Mouse (Mus musculus) frontal cortex, adult 2 months (tissue): ENCODE data around the gene Swsap1. TPM values are rescaled to one million over a fixed set of nuclear protein-coding genes. Genes with fewer than 3 reads are reported as not detected.
A peak's percentile ranks its signal among the peaks of the same experiment; 100 is the strongest.

Experiments used
- DNase-seq, 2 experiments: peaks; one replicate each; pipeline ENCODE4 v3.0.0; 2022; ENCODE audit warnings: low spot score in 1 of 2; ENCODE audit errors: extremely low spot score in 1 of 2
- polyA plus RNA-seq: library from polyadenylated mRNA; depleted of rRNA; stranded (reverse); fragments of >200 nt; gene quantifications from 2 replicates; pipeline ENCODE4 v1.2.3, GENCODE M21; 2012; rRNA removed

Gene Swsap1
- polyA plus RNA-seq, 1 experiment, result 10.1 TPM

DNA sequence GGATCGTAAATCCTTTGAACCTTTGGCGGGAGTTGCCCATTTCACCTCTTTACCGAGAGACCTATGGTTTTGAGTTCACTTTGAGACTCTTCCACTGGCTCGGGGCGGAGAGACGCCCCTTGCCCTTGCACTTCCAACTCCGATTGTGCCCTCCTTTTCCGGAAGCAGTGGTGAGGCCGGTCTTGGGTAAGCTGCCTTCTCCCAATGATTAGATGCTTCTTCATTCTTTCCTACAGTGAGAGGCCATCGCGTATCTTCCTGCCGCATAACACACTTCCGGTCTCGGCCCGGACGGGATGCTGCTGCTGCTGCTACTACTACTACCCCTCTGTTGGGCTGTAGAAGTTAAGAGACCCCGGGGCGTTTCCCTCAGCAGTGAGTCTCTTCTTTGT lies 47.6 kb downstream of the Swsap1 start:
- DNase-seq, result peak in 1 of 2 experiments; percentile 56

DNA sequence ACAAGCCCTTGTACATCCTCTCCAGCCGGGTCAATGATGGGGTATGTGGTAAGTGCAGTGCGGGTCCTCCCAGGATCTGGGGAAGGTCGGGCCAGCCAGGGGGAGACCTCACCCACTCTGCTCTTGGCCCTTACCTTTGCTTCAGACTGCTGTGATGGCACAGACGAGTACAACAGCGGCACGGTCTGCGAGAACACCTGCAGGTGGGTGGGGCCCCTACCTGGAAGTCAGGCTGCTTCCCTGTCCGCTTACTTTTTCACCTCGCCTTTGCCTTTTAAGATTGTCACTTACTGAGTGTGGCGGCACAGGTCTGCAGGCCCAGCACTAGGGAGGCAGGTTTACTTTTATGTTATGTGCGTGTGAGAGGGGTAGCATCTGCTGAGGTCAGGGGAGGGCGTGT lies 49.0 kb downstream of the Swsap1 start:
- DNase-seq, result no peak

Other genes with a start within 250 kb of the Swsap1 start
- 13.4 and 14.4 TPM in 2 replicates for gene Ldlr, start 232.3 kb upstream of the Swsap1 start, polyA plus RNA-seq
- gene Spc24, start 195.5 kb upstream of the Swsap1 start, polyA plus RNA-seq, result 3.3 and 3.8 TPM in 2 replicates
- gene Kank2, start 157.0 kb upstream of the Swsap1 start, polyA plus RNA-seq, result 7.9 and 8.0 TPM in 2 replicates
- gene Angptl8, start 120.2 kb upstream of the Swsap1 start, polyA plus RNA-seq, result not detected in 2 replicates
- 47.7 and 50.1 TPM in 2 replicates for gene Dock6, start 103.1 kb upstream of the Swsap1 start, polyA plus RNA-seq
- 10.9 and 13.6 TPM in 2 replicates for gene Rab3d, start 37.6 kb upstream of the Swsap1 start, polyA plus RNA-seq
- 18.3 and 26.9 TPM in 2 replicates for gene Ccdc159, start 28.3 kb upstream of the Swsap1 start, polyA plus RNA-seq
- gene Tmem205, start 28.2 kb upstream of the Swsap1 start, polyA plus RNA-seq, result 53.8 and 53.9 TPM in 2 replicates
- gene Plppr2, start 18.7 kb upstream of the Swsap1 start, polyA plus RNA-seq, result 182 and 192 TPM in 2 replicates
- 8.8 and 10.3 TPM in 2 replicates for gene Epor, start 7.8 kb downstream of the Swsap1 start, polyA plus RNA-seq
- gene Rgl3, start 33.7 kb downstream of the Swsap1 start, polyA plus RNA-seq, result 5.0 and 6.7 TPM in 2 replicates
- gene Ccdc151, start 46.9 kb downstream of the Swsap1 start, polyA plus RNA-seq, result 6.9 TPM in 2 replicates
- 106 and 112 TPM in 2 replicates for gene Prkcsh, start 47.1 kb downstream of the Swsap1 start, polyA plus RNA-seq
- gene Elavl3, start 96.3 kb downstream of the Swsap1 start, polyA plus RNA-seq, result 143 and 155 TPM in 2 replicates
- gene Gm49318, start 115.5 kb downstream of the Swsap1 start, polyA plus RNA-seq, result 0.54 TPM in 1 of 2 replicates, not detected in the other
- 38.2 and 39.5 TPM in 2 replicates for gene Zfp653, start 115.6 kb downstream of the Swsap1 start, polyA plus RNA-seq
- gene Ecsit, start 129.7 kb downstream of the Swsap1 start, polyA plus RNA-seq, result 62.5 and 64.9 TPM in 2 replicates
- 1.4 and 2.3 TPM in 2 replicates for gene Cnn1, start 143.5 kb downstream of the Swsap1 start, polyA plus RNA-seq
- 107 and 121 TPM in 2 replicates for gene Elof1, start 161.4 kb downstream of the Swsap1 start, polyA plus RNA-seq
- 0.60 and 1.6 TPM in 2 replicates for gene Acp5, start 180.0 kb downstream of the Swsap1 start, polyA plus RNA-seq
- gene Pigyl, start 201.1 kb downstream of the Swsap1 start, polyA plus RNA-seq, result 93.7 and 106 TPM in 2 replicates
- gene Zfp872, start 232.3 kb downstream of the Swsap1 start, polyA plus RNA-seq, result 0.04 TPM in 1 of 2 replicates, not detected in the other